Mouse (Mus musculus): Measurements from ENCODE around the gene Frrs1l. TPM values are rescaled to one million over a fixed set of nuclear protein-coding genes. Genes with fewer than 3 reads are reported as not detected.

The Frrs1l gene
- total RNA-seq, 2 experiments from 2014 or later = 0.23 to 0.40 TPM

DNA sequence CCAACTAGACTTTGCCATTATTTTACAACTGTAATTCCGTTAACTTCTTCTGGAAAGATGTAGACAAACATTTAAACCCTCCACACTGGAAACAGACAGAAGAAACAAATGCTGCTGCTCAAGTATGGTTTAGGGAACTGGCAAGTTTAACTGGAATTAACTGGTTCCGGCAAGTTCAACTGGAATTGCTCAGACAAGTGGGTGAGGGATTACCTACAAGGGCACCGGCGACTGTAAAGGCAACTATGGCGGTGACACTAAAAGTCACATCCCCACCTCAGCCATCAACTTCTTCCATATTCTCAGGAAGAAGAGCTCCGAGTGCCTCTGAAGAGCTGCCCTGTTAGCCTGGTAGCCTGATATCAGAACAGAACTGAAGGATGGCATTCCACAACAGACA is 75.9 kb downstream of the Frrs1l start:
- no peak for DNase-seq

DNA sequence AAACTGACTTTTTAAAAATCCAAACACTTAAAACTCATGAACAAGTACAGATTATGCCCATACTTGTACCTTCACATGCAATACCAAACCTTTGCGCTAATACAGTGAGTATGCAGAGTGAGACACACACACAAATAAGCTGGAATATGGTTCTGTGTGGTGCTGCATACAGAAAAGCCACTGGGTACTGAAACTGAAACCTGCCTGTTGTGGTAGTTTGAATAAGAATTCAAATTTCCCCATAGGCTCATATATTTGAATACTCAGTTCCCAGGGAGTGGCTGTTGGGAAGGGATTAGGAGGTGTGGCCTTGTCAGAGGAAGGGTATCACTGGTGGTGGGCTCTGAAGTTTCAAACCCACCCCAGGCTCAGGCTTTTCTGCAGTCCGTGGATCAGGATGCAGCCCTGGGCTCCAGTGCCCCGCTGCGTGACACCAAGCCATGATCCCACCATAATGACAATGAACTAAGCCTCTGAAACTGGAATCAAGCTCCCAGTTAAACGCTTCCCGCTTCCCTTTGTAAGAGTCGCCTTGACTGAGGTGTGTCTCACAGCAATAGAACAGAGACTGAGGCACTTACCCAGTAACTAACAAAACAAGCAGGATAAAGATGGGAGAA is 77.7 kb downstream of the Frrs1l start:
- DNase-seq = no peak

DNA sequence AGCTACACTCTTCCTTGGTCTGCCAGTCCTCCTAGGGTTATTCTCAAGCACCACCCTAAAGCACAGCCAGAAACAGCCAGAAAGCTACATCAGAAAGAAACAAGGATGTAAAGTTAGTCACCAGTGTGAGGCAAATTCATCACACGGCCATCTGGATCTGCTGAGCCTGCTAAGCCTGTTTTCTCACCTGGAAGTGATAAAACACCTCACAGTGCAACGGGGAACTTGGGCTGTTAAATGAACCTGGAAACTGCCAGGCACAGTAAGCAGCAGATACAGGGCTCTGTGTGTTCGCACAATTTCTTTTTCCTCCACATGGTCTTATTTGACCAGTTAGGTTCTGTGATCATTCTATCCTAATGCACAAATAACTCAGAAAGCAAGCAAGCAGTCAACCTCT is 80.6 kb downstream of the Frrs1l start:
- DNase-seq = no peak

- no peak for DNase-seq
These were observed 82.5 kb downstream of the Frrs1l start for GRCm38 (mm10) chr4:56907671-56908070.

Other genes starting within 250 kb of the Frrs1l start
- gene Actl7b, start 248.9 kb downstream of the Frrs1l start, total RNA-seq (2021) = under 1 TPM in 1 of 2 experiments, not detected in 1; 0.20 TPM
- gene Actl7a, start 247.0 kb downstream of the Frrs1l start, total RNA-seq (2021) = not detected
- 10 to 100 TPM; 26.9 to 33.0 TPM for gene Elp1, start 188.1 kb downstream of the Frrs1l start, total RNA-seq (2021)
- gene Fam206a, start 188.0 kb downstream of the Frrs1l start, total RNA-seq (2021) = 10 to 100 TPM; 13.5 to 15.7 TPM
- gene Ctnnal1, start 125.2 kb downstream of the Frrs1l start, total RNA-seq (2021) = 10 to 100 TPM; 24.3 to 33.9 TPM
- gene Tmem245, start 43.0 kb downstream of the Frrs1l start, total RNA-seq (2021) = 10 to 100 TPM; 48.4 to 52.9 TPM
- 1 to 10 TPM; 1.7 to 2.1 TPM for gene Epb41l4b, start 153.0 kb upstream of the Frrs1l start, total RNA-seq (2021)

All from adrenal gland, postnatal 36 days (tissue).